Mouse (Mus musculus) lung, postnatal 0 days (tissue): ENCODE results near the gene Dlgap3. TPM values are rescaled to one million over a fixed set of nuclear protein-coding genes. Genes with fewer than 3 reads are reported as not detected.

Experiments used
- ATAC-seq: fragments of 200-750 bp; cut with Nextera tagmentation; 2 replicates; pipeline ENCODE4 v1.8.0; 2017; ENCODE audit warnings: moderate library complexity
- DNase-seq: peaks from one replicate; pipeline ENCODE4 v3.0.0-alpha.2; 2016; ENCODE audit warnings: low spot score
- H3K27ac ChIP-seq: fragments of 300-500 bp; sonication (generic); 2 replicates; pipeline ENCODE4 v1.5.1; 2014; ENCODE audit warnings: antibody characterized with exemption, mild to moderate bottlenecking, low read length, mixed read lengths
- H3K27me3 ChIP-seq: fragments of 300-500 bp; sonication (generic); replicated peaks from 2 replicates; pipeline ENCODE4 v1.6.1; 2014; ENCODE audit warnings: low read length, mixed read lengths; ENCODE audit not compliant: insufficient read depth
- H3K36me3 ChIP-seq: fragments of 300-500 bp; sonication (generic); 2 replicates; pipeline ENCODE4 v1.6.1; 2014; ENCODE audit warnings: low read length, mixed read lengths; ENCODE audit not compliant: insufficient read depth
- H3K4me1 ChIP-seq: fragments of 300-500 bp; sonication (generic); 2 replicates; pipeline ENCODE4 v1.6.1; 2014; ENCODE audit warnings: antibody characterized with exemption, low read depth, low read length, mixed read lengths; ENCODE audit not compliant: insufficient read depth
- H3K4me2 ChIP-seq: fragments of 300-500 bp; sonication (generic); replicated peaks from 2 replicates; pipeline ENCODE4 v1.6.1; 2014; ENCODE audit warnings: low read depth, mild to moderate bottlenecking, low read length, moderate library complexity, mixed read lengths
- H3K4me3 ChIP-seq: fragments of 300-500 bp; sonication (generic); 2 replicates; pipeline ENCODE4 v1.5.1; 2014; ENCODE audit warnings: low read depth, low read length
- H3K9ac ChIP-seq: fragments of 300-500 bp; sonication (generic); replicated peaks from 2 replicates; pipeline ENCODE4 v1.6.1; 2014; ENCODE audit warnings: low read depth, mild to moderate bottlenecking
- H3K9me3 ChIP-seq: fragments of 300-500 bp; sonication (generic); 2 replicates; pipeline ENCODE4 v1.6.1; 2016; ENCODE audit warnings: low read length, mixed read lengths
- CTCF ChIP-seq: IDR thresholded peaks from 2 replicates; pipeline ENCODE4 v1.5.1; 2016; ENCODE audit warnings: antibody characterized with exemption, mild to moderate bottlenecking
- EP300 ChIP-seq: IDR thresholded peaks from 2 replicates; pipeline ENCODE4 v1.6.1; 2016; ENCODE audit warnings: antibody characterized with exemption, mild to moderate bottlenecking, control low read depth
- WGBS: fragments of 180-500 bp; shearing (Covaris S2); extraction: QIAGEN DNeasy Blood & Tissue Kit; methylation state at CpG from one replicate; pipeline ENCODE4 v1.1.7; 2014; 5-methylcytosine and 5-hydroxymethylcytosine counted together
- polyA plus RNA-seq: library from polyadenylated mRNA; unstranded; fragments of >200 nt; fragmentation: Nextera tagmentation; extraction: Ambion mirVana; gene quantifications from 2 replicates; pipeline ENCODE4 v1.2.1, GENCODE M21; 2015

Gene Dlgap3
- polyA plus RNA-seq, 1 experiment from 2014 or later = 0.10 TPM

- Histone ChIP-seq H3K36me3 (no peaks in the 10 kb centered on the region), H3K4me1 (no peaks in the 10 kb centered on the region), H3K27me3 (no peaks in the 10 kb centered on the region), H3K4me2 (no peak overlapping the region), H3K27ac (no peak overlapping the region), H3K9ac (no peak overlapping the region), H3K4me3 (no peak overlapping the region), H3K9me3 (no peaks in the 10 kb centered on the region)
- TF ChIP-seq EP300 = no peak
- no peak for TF ChIP-seq CTCF
- DNase-seq (no peak), ATAC-seq (no peak)
- 30% methylated on average over 6 of the region's 6 CpGs for WGBS
Measured at GRCm38 (mm10) chr4:127138486-127138885, 30.5 kb upstream of the Dlgap3 start.

- H3K9ac ChIP-seq = no peak overlapping the region
- 80% methylated on average over 13 of the region's 13 CpGs for WGBS
- ATAC-seq (no peak), DNase-seq (no peak)
- H3K4me3 ChIP-seq = no peak overlapping the region
- no peaks in the 10 kb centered on the region for H3K4me1 ChIP-seq
- TF ChIP-seq CTCF (no peak), EP300 (no peak)
- H3K9me3 ChIP-seq = no peaks in the 10 kb centered on the region
- H3K36me3 ChIP-seq = no peaks in the 10 kb centered on the region
- no peak overlapping the region for H3K27ac ChIP-seq
- H3K27me3 ChIP-seq = no peaks in the 10 kb centered on the region
- no peak overlapping the region for H3K4me2 ChIP-seq
Measured at GRCm38 (mm10) chr4:127150031-127150430, 19.0 kb upstream of the Dlgap3 start.

GRCm38 (mm10) chr4:127153345-127153744, 15.7 kb upstream of the Dlgap3 start:
- H3K9me3 ChIP-seq = no peaks in the 10 kb centered on the region
- TF ChIP-seq CTCF = no peak
- TF ChIP-seq EP300 = no peak
- H3K4me1 ChIP-seq = no peaks in the 10 kb centered on the region
- no peak overlapping the region for H3K27ac ChIP-seq
- no peak for ATAC-seq
- no peaks in the 10 kb centered on the region for H3K36me3 ChIP-seq
- H3K9ac ChIP-seq = no peak overlapping the region
- H3K4me3 ChIP-seq = no peak overlapping the region
- DNase-seq = no peak
- H3K27me3 ChIP-seq = no peaks in the 10 kb centered on the region
- WGBS = 51% methylated on average over 1 of the region's 1 CpGs
- H3K4me2 ChIP-seq = no peak overlapping the region

- no peak overlapping the region for H3K27ac ChIP-seq
- no peaks in the 10 kb centered on the region for H3K4me1 ChIP-seq
- no peak for DNase-seq
- no peak overlapping the region for H3K9ac ChIP-seq
- H3K27me3 ChIP-seq = no peaks in the 10 kb centered on the region
- no peak overlapping the region for H3K4me2 ChIP-seq
- no peak for TF ChIP-seq EP300
- no peak for TF ChIP-seq CTCF
- H3K4me3 ChIP-seq = no peak overlapping the region
- H3K9me3 ChIP-seq = no peaks in the 10 kb centered on the region
- H3K36me3 ChIP-seq = no peaks in the 10 kb centered on the region
- ATAC-seq = no peak
- 58% methylated on average over 5 of the region's 5 CpGs for WGBS
Measured at GRCm38 (mm10) chr4:127155757-127156156, 13.2 kb upstream of the Dlgap3 start.

- Histone ChIP-seq H3K4me2 (no peak overlapping the region), H3K4me3 (no peak overlapping the region), H3K36me3 (no peaks in the 10 kb centered on the region), H3K27me3 (no peaks in the 10 kb centered on the region), H3K9me3 (no peaks in the 10 kb centered on the region), H3K27ac (no peak overlapping the region), H3K9ac (no peak overlapping the region), H3K4me1 (no peaks in the 10 kb centered on the region)
- DNase-seq (no peak), ATAC-seq (no peak)
- 85% methylated on average over 4 of the region's 4 CpGs for WGBS
- TF ChIP-seq CTCF (no peak), EP300 (no peak)
Measured at GRCm38 (mm10) chr4:127157746-127158145, 11.3 kb upstream of the Dlgap3 start.

- no peak for ATAC-seq
- Histone ChIP-seq H3K4me2 (no peak overlapping the region), H3K27me3 (peaks cover 10% of the 10 kb centered on the region), H3K9ac (no peak overlapping the region), H3K4me1 (0 out of 2 replicates have a peak, but pooled peaks cover 3% of the 10 kb centered on the region), H3K9me3 (no peaks in the 10 kb centered on the region), H3K36me3 (no peaks in the 10 kb centered on the region), H3K4me3 (no peak overlapping the region), H3K27ac (no peak overlapping the region)
- no peak for DNase-seq
- TF ChIP-seq CTCF (no peak), EP300 (no peak)
- WGBS = 62% methylated on average over 8 of the region's 8 CpGs
Measured at GRCm38 (mm10) chr4:127163926-127164325, 5.1 kb upstream of the Dlgap3 start.

- 68% methylated on average over 5 of the region's 5 CpGs for WGBS
Measured at GRCm38 (mm10) chr4:127167096-127167495, 1.9 kb upstream of the Dlgap3 start.

More at GRCm38 (mm10) chr4:127167096-127167495, 1.9 kb upstream of the Dlgap3 start:
- no peak overlapping the region for H3K27ac ChIP-seq
- no peak for DNase-seq
- TF ChIP-seq CTCF = no peak
- no peak for TF ChIP-seq EP300
- no peak overlapping the region for H3K9ac ChIP-seq
- peaks cover 17% of the 10 kb centered on the region for H3K27me3 ChIP-seq
- H3K4me2 ChIP-seq = no peak overlapping the region
- no peaks in the 10 kb centered on the region for H3K9me3 ChIP-seq
- H3K36me3 ChIP-seq = no peaks in the 10 kb centered on the region
- H3K4me1 ChIP-seq = 0 out of 2 replicates have a peak, but pooled peaks cover 3% of the 10 kb centered on the region
- ATAC-seq = no peak
- no peak overlapping the region for H3K4me3 ChIP-seq
